Mouse (Mus musculus): ENCODE data around the gene Fn3krp. TPM values are rescaled to one million over a fixed set of nuclear protein-coding genes. Genes with fewer than 3 reads are reported as not detected.
A peak's percentile ranks its signal among the peaks of the same experiment; 100 is the strongest.

Fn3krp gene
- polyA plus RNA-seq, 2 experiments = 7.4 to 11.6 TPM

GRCm38 (mm10) chr11:121442076-121442475, 20.9 kb downstream of the Fn3krp start:
- ATAC-seq (ENCODE audit: low FRiP score, low read depth) = no peak
- H3K4me3 ChIP-seq (replicated peaks; ENCODE audit: low read length) = no peak overlapping the region
- H3K36me3 ChIP-seq (ENCODE audit: control insufficient read depth, insufficient read depth, low read length) = no peaks in the 10 kb centered on the region
- 36% methylated on average over 2 of the region's 2 CpGs for WGBS
- H3K4me2 ChIP-seq (replicated peaks; ENCODE audit: low read depth, low read length, severe bottlenecking) = no peak overlapping the region
- no peaks in the 10 kb centered on the region for H3K27me3 ChIP-seq (ENCODE audit: control insufficient read depth, insufficient read depth, low read length)
- no peak overlapping the region for H3K27ac ChIP-seq (replicated peaks; ENCODE audit: low read depth, low read length)
- no peaks in the 10 kb centered on the region for H3K4me1 ChIP-seq (ENCODE audit: control insufficient read depth, insufficient read depth, low read length)
- DNase-seq (ENCODE audit: low spot score) = no peak
- H3K9ac ChIP-seq (ENCODE audit: low read depth, low read length, severe bottlenecking) = no peak overlapping the region
- TF ChIP-seq POLR2A (IDR thresholded peaks at IDR 0.05; ENCODE audit: borderline replicate concordance, extremely low read depth, insufficient read depth, insufficient read length) = no peak
- no peaks in the 10 kb centered on the region for H3K9me3 ChIP-seq (ENCODE audit: control insufficient read depth, low read length)

GRCm38 (mm10) chr11:121451216-121451726, 30.1 kb downstream of the Fn3krp start:
- TF ChIP-seq POLR2A (IDR thresholded peaks at IDR 0.05; ENCODE audit: borderline replicate concordance, extremely low read depth, insufficient read depth, insufficient read length) = no peak
- H3K27me3 ChIP-seq (ENCODE audit: control insufficient read depth, insufficient read depth, low read length) = no peaks in the 10 kb centered on the region
- peak overlapping the region; percentile 67 for H3K4me2 ChIP-seq (replicated peaks; ENCODE audit: low read depth, low read length, severe bottlenecking)
- H3K4me3 ChIP-seq (replicated peaks; ENCODE audit: low read length) = peak overlapping the region; percentile 90
- no peak overlapping the region for H3K27ac ChIP-seq (replicated peaks; ENCODE audit: low read depth, low read length)
- no peak for ATAC-seq (ENCODE audit: low FRiP score, low read depth)
- DNase-seq (ENCODE audit: low spot score) = no peak
- peak overlapping the region; percentile 66 for H3K9ac ChIP-seq (ENCODE audit: low read depth, low read length, severe bottlenecking)
- peaks cover 8% of the 10 kb centered on the region for H3K4me1 ChIP-seq (ENCODE audit: control insufficient read depth, insufficient read depth, low read length)
- no peaks in the 10 kb centered on the region for H3K9me3 ChIP-seq (ENCODE audit: control insufficient read depth, low read length)
- WGBS = 21% methylated on average over 9 of the region's 9 CpGs
- peaks cover 10% of the 10 kb centered on the region for H3K36me3 ChIP-seq (ENCODE audit: control insufficient read depth, insufficient read depth, low read length)

GRCm38 (mm10) chr11:121451753-121452635, 30.8 kb downstream of the Fn3krp start, which contains the start of gene Tbcd:
Gene Tbcd (plus strand): TSS chr11:121451949.
- H3K4me1 ChIP-seq (ENCODE audit: control insufficient read depth, insufficient read depth, low read length) = peaks cover 8% of the 10 kb centered on the region
- under 1% methylated on average over 56 of the region's 58 CpGs for WGBS
- H3K9me3 ChIP-seq (ENCODE audit: control insufficient read depth, low read length) = no peaks in the 10 kb centered on the region
- no peaks in the 10 kb centered on the region for H3K27me3 ChIP-seq (ENCODE audit: control insufficient read depth, insufficient read depth, low read length)
- peak within 1 kb of the TSS; percentile 66 for H3K9ac ChIP-seq (ENCODE audit: low read depth, low read length, severe bottlenecking)
- no peak for TF ChIP-seq POLR2A (IDR thresholded peaks at IDR 0.05; ENCODE audit: borderline replicate concordance, extremely low read depth, insufficient read depth, insufficient read length)
- peak within 1 kb of the TSS; percentile 90 for H3K4me3 ChIP-seq (replicated peaks; ENCODE audit: low read length)
- H3K27ac ChIP-seq (replicated peaks; ENCODE audit: low read depth, low read length) = no peak within 1 kb of the TSS
- peak within 1 kb of the TSS; percentile 67 for H3K4me2 ChIP-seq (replicated peaks; ENCODE audit: low read depth, low read length, severe bottlenecking)
- peaks cover 12% of the 10 kb centered on the region for H3K36me3 ChIP-seq (ENCODE audit: control insufficient read depth, insufficient read depth, low read length)
- DNase-seq (ENCODE audit: low spot score) (peak; percentile 92), ATAC-seq (ENCODE audit: low FRiP score, low read depth) (peak; percentile 94)

GRCm38 (mm10) chr11:121457874-121458273, 36.7 kb downstream of the Fn3krp start:
- H3K4me1 ChIP-seq (ENCODE audit: control insufficient read depth, insufficient read depth, low read length) = no peaks in the 10 kb centered on the region
- H3K4me2 ChIP-seq (replicated peaks; ENCODE audit: low read depth, low read length, severe bottlenecking) = no peak overlapping the region
- WGBS = 89% methylated on average over 3 of the region's 3 CpGs
- TF ChIP-seq POLR2A (IDR thresholded peaks at IDR 0.05; ENCODE audit: borderline replicate concordance, extremely low read depth, insufficient read depth, insufficient read length) = no peak
- no peak for DNase-seq (ENCODE audit: low spot score)
- no peak overlapping the region for H3K27ac ChIP-seq (replicated peaks; ENCODE audit: low read depth, low read length)
- ATAC-seq (ENCODE audit: low FRiP score, low read depth) = no peak
- no peaks in the 10 kb centered on the region for H3K9me3 ChIP-seq (ENCODE audit: control insufficient read depth, low read length)
- no peak overlapping the region for H3K9ac ChIP-seq (ENCODE audit: low read depth, low read length, severe bottlenecking)
- peaks cover 58% of the 10 kb centered on the region for H3K36me3 ChIP-seq (ENCODE audit: control insufficient read depth, insufficient read depth, low read length)
- no peak overlapping the region for H3K4me3 ChIP-seq (replicated peaks; ENCODE audit: low read length)
- no peaks in the 10 kb centered on the region for H3K27me3 ChIP-seq (ENCODE audit: control insufficient read depth, insufficient read depth, low read length)

GRCm38 (mm10) chr11:121467408-121467807, 46.2 kb downstream of the Fn3krp start:
- H3K36me3 ChIP-seq (ENCODE audit: control insufficient read depth, insufficient read depth, low read length) = peaks cover 30% of the 10 kb centered on the region
- WGBS = 83% methylated on average over 6 of the region's 6 CpGs
- no peak overlapping the region for H3K27ac ChIP-seq (replicated peaks; ENCODE audit: low read depth, low read length)
- DNase-seq (ENCODE audit: low spot score) (no peak), ATAC-seq (ENCODE audit: low FRiP score, low read depth) (no peak)
- no peaks in the 10 kb centered on the region for H3K27me3 ChIP-seq (ENCODE audit: control insufficient read depth, insufficient read depth, low read length)
- no peak overlapping the region for H3K4me3 ChIP-seq (replicated peaks; ENCODE audit: low read length)
- H3K4me2 ChIP-seq (replicated peaks; ENCODE audit: low read depth, low read length, severe bottlenecking) = no peak overlapping the region
- H3K9me3 ChIP-seq (ENCODE audit: control insufficient read depth, low read length) = no peaks in the 10 kb centered on the region
- no peaks in the 10 kb centered on the region for H3K4me1 ChIP-seq (ENCODE audit: control insufficient read depth, insufficient read depth, low read length)
- TF ChIP-seq POLR2A (IDR thresholded peaks at IDR 0.05; ENCODE audit: borderline replicate concordance, extremely low read depth, insufficient read depth, insufficient read length) = no peak
- no peak overlapping the region for H3K9ac ChIP-seq (ENCODE audit: low read depth, low read length, severe bottlenecking)
